Mouse (Mus musculus) neural tube, embryonic 15.5 days (tissue): Measurements from ENCODE around the gene 1700023F06Rik. TPM values are rescaled to one million over a fixed set of nuclear protein-coding genes. Genes with fewer than 3 reads are reported as not detected.

Source experiments
- ATAC-seq: fragments of 200-750 bp; cut with Nextera tagmentation; 2 replicates; pipeline ENCODE4 v1.8.0; 2017; ENCODE audit warnings: mild to moderate bottlenecking, moderate TSS enrichment, moderate library complexity; ENCODE audit not compliant: low FRiP score
- H3K27ac ChIP-seq: fragments of 300-500 bp; sonication (generic); replicated peaks from 2 replicates; pipeline ENCODE4 v1.5.1; 2015; ENCODE audit warnings: mild to moderate bottlenecking, inconsistent platforms
- H3K27me3 ChIP-seq: fragments of 300-500 bp; sonication (generic); replicated peaks from 2 replicates; pipeline ENCODE4 v1.6.1; 2015; ENCODE audit warnings: inconsistent platforms
- H3K36me3 ChIP-seq: fragments of 300-500 bp; sonication (generic); 2 replicates; pipeline ENCODE4 v1.6.1; 2015; ENCODE audit warnings: inconsistent platforms
- H3K4me1 ChIP-seq: fragments of 300-500 bp; sonication (generic); 2 replicates; pipeline ENCODE4 v1.6.1; 2015; ENCODE audit warnings: inconsistent platforms
- H3K4me2 ChIP-seq: fragments of 300-500 bp; sonication (generic); 2 replicates; pipeline ENCODE4 v1.6.1; 2015; ENCODE audit warnings: inconsistent platforms, mild to moderate bottlenecking, moderate library complexity
- H3K4me3 ChIP-seq: fragments of 300-500 bp; sonication (generic); replicated peaks from 2 replicates; pipeline ENCODE4 v1.5.1; 2015; ENCODE audit warnings: mild to moderate bottlenecking, inconsistent platforms
- H3K9ac ChIP-seq: fragments of 300-500 bp; sonication (generic); replicated peaks from 2 replicates; pipeline ENCODE4 v1.6.1; 2015; ENCODE audit warnings: mild to moderate bottlenecking, inconsistent platforms
- H3K9me3 ChIP-seq: fragments of 300-500 bp; sonication (generic); replicated peaks from 2 replicates; pipeline ENCODE4 v1.6.1; 2016; ENCODE audit warnings: inconsistent platforms
- WGBS: fragments of 180-500 bp; shearing (Covaris S2); methylation state at CpG from one replicate; pipeline ENCODE4 v1.1.7; 2015; ENCODE audit warnings: mixed read lengths; 5-methylcytosine and 5-hydroxymethylcytosine counted together
- polyA plus RNA-seq: library from polyadenylated mRNA; unstranded; fragments of >200 nt; fragmentation: Nextera tagmentation; extraction: Ambion mirVana; gene quantifications from 2 replicates; pipeline ENCODE4 v1.2.1, GENCODE M21; 2015

1700023F06Rik gene
- polyA plus RNA-seq, 1 experiment from 2014 or later, result 2.3 TPM

- H3K9me3 ChIP-seq, result no peaks in the 10 kb centered on the region
- H3K27me3 ChIP-seq, result peaks cover 29% of the 10 kb centered on the region
- no peak overlapping the region for H3K27ac ChIP-seq
- H3K4me1 ChIP-seq, result peaks cover 55% of the 10 kb centered on the region
- H3K36me3 ChIP-seq, result no peaks in the 10 kb centered on the region
- peak overlapping the region; percentile 71 for H3K4me3 ChIP-seq
- ATAC-seq, result no peak
- WGBS, result 44% methylated on average over 9 of the region's 9 CpGs
- H3K9ac ChIP-seq, result peak overlapping the region; percentile 76
- peak overlapping the region; percentile 85 for H3K4me2 ChIP-seq
Measured at GRCm38 (mm10) chr11:103171703-103172391, 36.5 kb downstream of the 1700023F06Rik start.

GRCm38 (mm10) chr11:103171286-103171620, 37.1 kb downstream of the 1700023F06Rik start:
- WGBS, result 2% methylated on average over 22 of the region's 23 CpGs
- peak; percentile 12; the same call in 1 of the 2 replicates for ATAC-seq

GRCm38 (mm10) chr11:103170494-103171285, 37.7 kb downstream of the 1700023F06Rik start, which contains the start of gene Fmnl1:
Gene Fmnl1, plus strand, starts transcription at chr11:103171107.
- H3K36me3 ChIP-seq, result no peaks in the 10 kb centered on the region
- no peaks in the 10 kb centered on the region for H3K9me3 ChIP-seq
- peak; percentile 78 for ATAC-seq
- under 1% methylated on average over 70 of the region's 84 CpGs for WGBS
- peak within 1 kb of the TSS; percentile 71 for H3K27ac ChIP-seq
- H3K4me3 ChIP-seq, result peak within 1 kb of the TSS; percentile 71
- peak within 1 kb of the TSS; percentile 76 for H3K9ac ChIP-seq
- peaks cover 55% of the 10 kb centered on the region for H3K4me1 ChIP-seq
- H3K4me2 ChIP-seq, result peak within 1 kb of the TSS; percentile 85
- H3K27me3 ChIP-seq, result peaks cover 29% of the 10 kb centered on the region

More at GRCm38 (mm10) chr11:103171286-103171620, 37.1 kb downstream of the 1700023F06Rik start:
- no peaks in the 10 kb centered on the region for H3K36me3 ChIP-seq
- H3K27me3 ChIP-seq, result peaks cover 29% of the 10 kb centered on the region
- no peaks in the 10 kb centered on the region for H3K9me3 ChIP-seq
- peak overlapping the region; percentile 71 for H3K4me3 ChIP-seq
- H3K4me1 ChIP-seq, result peaks cover 55% of the 10 kb centered on the region
- H3K27ac ChIP-seq, result peak overlapping the region; percentile 71; the same call in 1 of the 2 replicates
- H3K9ac ChIP-seq, result peak overlapping the region; percentile 76
- H3K4me2 ChIP-seq, result peak overlapping the region; percentile 85

GRCm38 (mm10) chr11:103170111-103170493, 38.3 kb downstream of the 1700023F06Rik start:
- Histone ChIP-seq H3K4me3 (peak overlapping the region; percentile 71), H3K4me2 (peak overlapping the region; percentile 85), H3K27ac (0 out of 2 replicates have a peak overlapping the region, but pooled peaks have one; percentile 71), H3K9ac (peak overlapping the region; percentile 76), H3K36me3 (no peaks in the 10 kb centered on the region), H3K4me1 (peaks cover 55% of the 10 kb centered on the region), H3K9me3 (no peaks in the 10 kb centered on the region), H3K27me3 (peaks cover 29% of the 10 kb centered on the region)
- ATAC-seq, result peak; percentile 23; the same call in 1 of the 2 replicates
- 46% methylated on average over 3 of the region's 3 CpGs for WGBS

- no peaks in the 10 kb centered on the region for H3K36me3 ChIP-seq
- H3K4me3 ChIP-seq, result peak overlapping the region; percentile 71
- H3K27ac ChIP-seq, result 0 out of 2 replicates have a peak overlapping the region, but pooled peaks have one; percentile 71
- H3K4me1 ChIP-seq, result peaks cover 54% of the 10 kb centered on the region
- no peaks in the 10 kb centered on the region for H3K9me3 ChIP-seq
- H3K27me3 ChIP-seq, result peaks cover 29% of the 10 kb centered on the region
- 89% methylated on average over 5 of the region's 5 CpGs for WGBS
- ATAC-seq, result no peak
- peak overlapping the region; percentile 85 for H3K4me2 ChIP-seq
- H3K9ac ChIP-seq, result peak overlapping the region; percentile 14; the same call in 1 of the 2 replicates
Measured at GRCm38 (mm10) chr11:103169664-103170063, 38.7 kb downstream of the 1700023F06Rik start.

GRCm38 (mm10) chr11:103168690-103169390, 39.5 kb downstream of the 1700023F06Rik start:
- H3K4me1 ChIP-seq, result peaks cover 46% of the 10 kb centered on the region
- H3K36me3 ChIP-seq, result no peaks in the 10 kb centered on the region
- WGBS, result 25% methylated on average over 9 of the region's 9 CpGs
- no peak for ATAC-seq
- H3K4me2 ChIP-seq, result no peak overlapping the region; the same call in 1 of the 2 replicates
- no peaks in the 10 kb centered on the region for H3K9me3 ChIP-seq
- peaks cover 29% of the 10 kb centered on the region for H3K27me3 ChIP-seq
- no peak overlapping the region for H3K9ac ChIP-seq
- peak overlapping the region; percentile 43; the same call in 1 of the 2 replicates for H3K27ac ChIP-seq
- no peak overlapping the region for H3K4me3 ChIP-seq

- no peak overlapping the region for H3K9ac ChIP-seq
- no peak overlapping the region for H3K4me3 ChIP-seq
- no peak overlapping the region for H3K27ac ChIP-seq
- no peaks in the 10 kb centered on the region for H3K36me3 ChIP-seq
- peaks cover 6% of the 10 kb centered on the region; the same call in 1 of the 2 replicates for H3K27me3 ChIP-seq
- peaks cover 7% of the 10 kb centered on the region for H3K4me1 ChIP-seq
- WGBS, result 33% methylated on average over 10 of the region's 10 CpGs
- ATAC-seq, result no peak
- H3K4me2 ChIP-seq, result no peak overlapping the region
- H3K9me3 ChIP-seq, result no peaks in the 10 kb centered on the region
Measured at GRCm38 (mm10) chr11:103164391-103164790, 44.0 kb downstream of the 1700023F06Rik start.

GRCm38 (mm10) chr11:103162132-103162531, 46.2 kb downstream of the 1700023F06Rik start:
- Histone ChIP-seq H3K4me3 (no peak overlapping the region), H3K9me3 (no peaks in the 10 kb centered on the region), H3K36me3 (no peaks in the 10 kb centered on the region), H3K4me1 (peaks cover 11% of the 10 kb centered on the region), H3K27ac (no peak overlapping the region), H3K27me3 (no peaks in the 10 kb centered on the region), H3K4me2 (no peak overlapping the region), H3K9ac (no peak overlapping the region)
- WGBS, result 91% methylated on average over 5 of the region's 5 CpGs
- ATAC-seq, result no peak

- no peak overlapping the region for H3K4me2 ChIP-seq
- H3K4me3 ChIP-seq, result no peak overlapping the region
- WGBS, result 74% methylated on average over 6 of the region's 7 CpGs
- H3K9ac ChIP-seq, result no peak overlapping the region
- no peaks in the 10 kb centered on the region for H3K9me3 ChIP-seq
- no peak overlapping the region for H3K27ac ChIP-seq
- peaks cover 11% of the 10 kb centered on the region for H3K4me1 ChIP-seq
- no peaks in the 10 kb centered on the region for H3K27me3 ChIP-seq
- no peak for ATAC-seq
- H3K36me3 ChIP-seq, result no peaks in the 10 kb centered on the region
Measured at GRCm38 (mm10) chr11:103161449-103161848, 46.9 kb downstream of the 1700023F06Rik start.

GRCm38 (mm10) chr11:103160738-103161137, 47.6 kb downstream of the 1700023F06Rik start:
- Histone ChIP-seq H3K27ac (no peak overlapping the region), H3K9me3 (no peaks in the 10 kb centered on the region), H3K4me1 (peaks cover 11% of the 10 kb centered on the region), H3K9ac (no peak overlapping the region), H3K4me3 (no peak overlapping the region), H3K36me3 (no peaks in the 10 kb centered on the region), H3K4me2 (no peak overlapping the region), H3K27me3 (no peaks in the 10 kb centered on the region)
- no peak for ATAC-seq
- 88% methylated on average over 11 of the region's 11 CpGs for WGBS
